Mouse (Mus musculus) CH12.LX (cell line): ENCODE measurements around the gene Mroh7.

Source experiments
- CHD2 ChIP-seq: IDR thresholded peaks from 2 replicates; pipeline ENCODE4 v1.6.1; 2011; ENCODE audit warnings: low read length, improper control_type of control experiment
- HCFC1 ChIP-seq: IDR thresholded peaks from 2 replicates; pipeline ENCODE4 v1.6.1; 2012; ENCODE audit warnings: low read depth, mild to moderate bottlenecking, inconsistent platforms, low read length, improper control_type of control experiment
- MEF2A ChIP-seq: IDR thresholded peaks from 2 replicates; pipeline ENCODE4 v1.6.1; 2014; ENCODE audit warnings: low read depth, mild to moderate bottlenecking, inconsistent platforms, low read length, improper control_type of control experiment, borderline replicate concordance
- MXI1 ChIP-seq: IDR thresholded peaks from 2 replicates; pipeline ENCODE4 v1.6.1; 2011; ENCODE audit warnings: mild to moderate bottlenecking, low read depth, low read length, improper control_type of control experiment
- NRF1 ChIP-seq: IDR thresholded peaks from 2 replicates; pipeline ENCODE4 v1.6.1; 2014; ENCODE audit warnings: low read depth, mild to moderate bottlenecking, inconsistent platforms, low read length, improper control_type of control experiment, moderate library complexity
- POLR2A ChIP-seq: IDR thresholded peaks from 2 replicates; pipeline ENCODE4 v1.6.1; 2011; ENCODE audit warnings: low read depth, mild to moderate bottlenecking, improper control_type of control experiment, low read length
- POLR2AphosphoS2 ChIP-seq: IDR thresholded peaks from 2 replicates; pipeline ENCODE4 v1.6.1; 2011; ENCODE audit warnings: low read depth, low read length, improper control_type of control experiment
- USF1 ChIP-seq: IDR thresholded peaks from 2 replicates; pipeline ENCODE4 v1.6.1; 2014; ENCODE audit warnings: low read depth, mild to moderate bottlenecking, inconsistent platforms, low read length, improper control_type of control experiment

DNA sequence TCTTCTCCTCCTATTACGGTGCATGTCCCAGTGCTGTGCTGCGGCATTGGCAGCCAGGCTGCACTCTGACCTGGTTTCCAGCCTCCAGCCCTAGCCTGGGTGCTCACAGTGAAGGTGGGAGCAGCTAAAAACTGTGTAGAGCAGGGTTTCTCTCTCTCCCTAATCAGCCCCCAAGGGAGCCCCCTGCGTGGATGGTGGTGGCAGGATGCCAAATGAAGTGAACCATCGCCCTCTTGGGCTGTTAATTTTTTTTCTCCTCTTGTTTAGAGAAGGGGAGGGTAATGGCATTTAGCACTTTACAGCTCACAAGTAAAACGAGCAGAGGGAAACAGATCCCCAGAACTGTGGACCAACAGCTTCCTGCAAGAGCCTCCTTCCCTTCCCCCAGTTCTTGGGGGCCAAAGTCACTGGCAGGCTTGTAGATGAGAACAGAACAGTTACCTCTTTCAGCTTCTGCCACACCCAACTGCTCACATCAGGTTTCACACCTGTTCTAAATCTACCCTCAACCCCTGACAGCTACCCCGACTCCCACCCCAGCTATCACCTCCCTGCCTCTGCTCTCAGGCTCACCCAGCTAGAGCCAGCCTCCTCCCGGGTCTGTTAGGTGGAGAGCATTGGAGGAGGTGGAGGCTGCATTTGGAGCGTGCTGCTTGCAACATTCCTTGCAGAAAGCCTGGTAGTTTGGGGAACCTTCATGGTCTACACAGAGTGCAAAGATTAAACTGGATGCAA lies 87.1 kb downstream of the Mroh7 start:
- TF ChIP-seq POLR2AphosphoS2, result no peak
- no peak for TF ChIP-seq POLR2A
- no peak for TF ChIP-seq NRF1
- TF ChIP-seq HCFC1, result no peak
- no peak for TF ChIP-seq MEF2A
- no peak for TF ChIP-seq USF1
- TF ChIP-seq MXI1, result no peak
- no peak for TF ChIP-seq CHD2
